Mouse (Mus musculus) MEL (cell line): ENCODE measurements at regions not wholly inside any gene's neighbourhood (a gene's known extent, or its start where the extent isn't known, plus 50 kb on each side); places are given as distances from the start of the nearest gene placed in this dataset.

Source experiments
- DNase-seq: peaks from one replicate; pipeline ENCODE4 v3.0.0; 2011; ENCODE audit warnings: low read depth, low spot score
- H3K27ac ChIP-seq: 2 replicates; pipeline ENCODE4 v1.5.1; 2012; ENCODE audit warnings: low read depth, mild to moderate bottlenecking, control low read depth, low read length, moderate library complexity; ENCODE audit not compliant: control insufficient read depth
- H3K27me3 ChIP-seq, 2 experiments: fragments of 150-350 bp in 1 of 2; sonication (generic) in 1 of 2; 2 replicates each; pipeline ENCODE4 v1.6.1; 2012; ENCODE audit warnings: low read length in 2 of 2, mild to moderate bottlenecking in 2 of 2, improper control_type of control experiment in 1 of 2, moderate library complexity in 1 of 2; ENCODE audit not compliant: insufficient read depth in 2 of 2, control insufficient read depth in 1 of 2
- H3K36me3 ChIP-seq, 2 experiments: 2 replicates each; pipeline ENCODE4 v1.6.1; 2012 to 2014; ENCODE audit warnings: low read length in 2 of 2, improper control_type of control experiment in 1 of 2, inconsistent platforms in 1 of 2, mild to moderate bottlenecking in 1 of 2; ENCODE audit not compliant: insufficient read depth in 2 of 2, control insufficient read depth in 1 of 2
- H3K4me1 ChIP-seq, 2 experiments: fragments of 150-350 bp in 1 of 2; sonication (generic) in 1 of 2; 2 replicates each; pipeline ENCODE4 v1.6.1; 2012; ENCODE audit warnings: low read length in 2 of 2, improper control_type of control experiment in 1 of 2, mild to moderate bottlenecking in 1 of 2; ENCODE audit not compliant: insufficient read depth in 2 of 2, control insufficient read depth in 1 of 2
- H3K4me3 ChIP-seq, 2 experiments: fragments of 150-350 bp in 1 of 2; sonication (generic) in 1 of 2; 2 replicates each; pipeline ENCODE4 v1.5.1; 2012; ENCODE audit warnings: low read depth in 2 of 2, low read length in 2 of 2, mild to moderate bottlenecking in 2 of 2, moderate library complexity in 2 of 2, control low read depth in 1 of 2, improper control_type of control experiment in 1 of 2; ENCODE audit not compliant: control insufficient read depth in 1 of 2, insufficient read depth in 1 of 2
- H3K79me2 ChIP-seq: 2 replicates; pipeline ENCODE4 v1.6.1; 2012; ENCODE audit warnings: mild to moderate bottlenecking, low read length, moderate library complexity; ENCODE audit not compliant: control insufficient read depth, poor library complexity, insufficient read depth
- H3K9ac ChIP-seq: 2 replicates; pipeline ENCODE4 v1.6.1; 2012; ENCODE audit warnings: low read depth, mild to moderate bottlenecking, control low read depth, low read length, moderate library complexity; ENCODE audit not compliant: control insufficient read depth, poor library complexity, severe bottlenecking
- H3K9me3 ChIP-seq: fragments of 150-350 bp; sonication (generic); replicated peaks from 2 replicates; pipeline ENCODE4 v1.6.1; 2012; ENCODE audit warnings: mild to moderate bottlenecking, low read length, improper control_type of control experiment, moderate library complexity; ENCODE audit not compliant: insufficient read depth
- CHD1 ChIP-seq: IDR thresholded peaks from 2 replicates; pipeline ENCODE4 v1.6.1; 2012; ENCODE audit warnings: low read depth, mild to moderate bottlenecking, inconsistent platforms, low read length, improper control_type of control experiment
- CHD2 ChIP-seq: IDR thresholded peaks from 2 replicates; pipeline ENCODE4 v1.6.1; 2011; ENCODE audit warnings: low read length, improper control_type of control experiment
- ELF1 ChIP-seq: IDR thresholded peaks from 2 replicates; pipeline ENCODE4 v1.6.1; 2014; ENCODE audit warnings: low read depth, mild to moderate bottlenecking, inconsistent platforms, low read length, improper control_type of control experiment, moderate library complexity
- ETS1 ChIP-seq: IDR thresholded peaks from 2 replicates; pipeline ENCODE4 v1.6.1; 2012; ENCODE audit warnings: low read depth, mild to moderate bottlenecking, inconsistent platforms, low read length, improper control_type of control experiment, moderate library complexity
- HCFC1 ChIP-seq: IDR thresholded peaks from 2 replicates; pipeline ENCODE4 v1.6.1; 2012; ENCODE audit warnings: low read depth, mild to moderate bottlenecking, inconsistent platforms, low read length, improper control_type of control experiment, moderate library complexity
- MAX ChIP-seq: IDR thresholded peaks from 2 replicates; pipeline ENCODE4 v1.6.1; 2011; ENCODE audit warnings: low read length, improper control_type of control experiment
- MEF2A ChIP-seq: IDR thresholded peaks from 2 replicates; pipeline ENCODE4 v1.6.1; 2014; ENCODE audit warnings: low read depth, mild to moderate bottlenecking, inconsistent platforms, low read length, improper control_type of control experiment; ENCODE audit not compliant: poor library complexity, insufficient replicate concordance, severe bottlenecking; ENCODE audit errors: extremely low read depth
- MXI1 ChIP-seq: IDR thresholded peaks from 2 replicates; pipeline ENCODE4 v1.6.1; 2011; ENCODE audit warnings: mild to moderate bottlenecking, low read depth, low read length, improper control_type of control experiment
- MYB ChIP-seq: IDR thresholded peaks from 2 replicates; pipeline ENCODE4 v1.6.1; 2011; ENCODE audit warnings: mild to moderate bottlenecking, low read depth, low read length, improper control_type of control experiment
- MYC ChIP-seq: IDR thresholded peaks from 2 replicates; pipeline ENCODE4 v1.6.1; 2011; ENCODE audit warnings: low read depth, mild to moderate bottlenecking, low read length, improper control_type of control experiment, moderate library complexity
- NELFE ChIP-seq: IDR thresholded peaks from 2 replicates; pipeline ENCODE4 v1.6.1; 2011; ENCODE audit warnings: low read depth, low read length, improper control_type of control experiment
- NRF1 ChIP-seq: IDR thresholded peaks from 2 replicates; pipeline ENCODE4 v1.6.1; 2014; ENCODE audit warnings: low read depth, mild to moderate bottlenecking, inconsistent platforms, low read length, improper control_type of control experiment, moderate library complexity; ENCODE audit not compliant: poor library complexity, insufficient read depth, severe bottlenecking
- RAD21 ChIP-seq: IDR thresholded peaks from 2 replicates; pipeline ENCODE4 v1.6.1; 2011; ENCODE audit warnings: mild to moderate bottlenecking, low read depth, low read length, improper control_type of control experiment
- RCOR1 ChIP-seq: IDR thresholded peaks from 2 replicates; pipeline ENCODE4 v1.6.1; 2012; ENCODE audit warnings: low read depth, mild to moderate bottlenecking, inconsistent platforms, low read length, improper control_type of control experiment
- SIN3A ChIP-seq: IDR thresholded peaks from 2 replicates; pipeline ENCODE4 v1.6.1; 2012; ENCODE audit warnings: low read length, improper control_type of control experiment, inconsistent platforms
- TCF12 ChIP-seq: IDR thresholded peaks from 2 replicates; pipeline ENCODE4 v1.6.1; 2014; ENCODE audit warnings: low read depth, mild to moderate bottlenecking, inconsistent platforms, low read length, improper control_type of control experiment, moderate library complexity
- UBTF ChIP-seq: IDR thresholded peaks from 2 replicates; pipeline ENCODE4 v1.6.1; 2012; ENCODE audit warnings: low read depth, mild to moderate bottlenecking, inconsistent platforms, low read length, improper control_type of control experiment, moderate library complexity, borderline replicate concordance; ENCODE audit not compliant: insufficient read depth
- USF2 ChIP-seq, 2 experiments: IDR thresholded peaks; 2 replicates each; pipeline ENCODE4 v1.6.1; 2011 to 2012; ENCODE audit warnings: improper control_type of control experiment in 2 of 2, low read length in 2 of 2, borderline replicate concordance in 1 of 2, inconsistent platforms in 1 of 2, low read depth in 1 of 2, mild to moderate bottlenecking in 1 of 2; ENCODE audit not compliant: insufficient read depth in 1 of 2
- ZC3H11A ChIP-seq: IDR thresholded peaks from 2 replicates; pipeline ENCODE4 v1.6.1; 2012; ENCODE audit warnings: low read depth, mild to moderate bottlenecking, inconsistent platforms, low read length, improper control_type of control experiment
- ZMIZ1 ChIP-seq: IDR thresholded peaks from 2 replicates; pipeline ENCODE4 v1.6.1; 2012; ENCODE audit warnings: low read depth, mild to moderate bottlenecking, inconsistent platforms, low read length, improper control_type of control experiment, moderate library complexity

DNA sequence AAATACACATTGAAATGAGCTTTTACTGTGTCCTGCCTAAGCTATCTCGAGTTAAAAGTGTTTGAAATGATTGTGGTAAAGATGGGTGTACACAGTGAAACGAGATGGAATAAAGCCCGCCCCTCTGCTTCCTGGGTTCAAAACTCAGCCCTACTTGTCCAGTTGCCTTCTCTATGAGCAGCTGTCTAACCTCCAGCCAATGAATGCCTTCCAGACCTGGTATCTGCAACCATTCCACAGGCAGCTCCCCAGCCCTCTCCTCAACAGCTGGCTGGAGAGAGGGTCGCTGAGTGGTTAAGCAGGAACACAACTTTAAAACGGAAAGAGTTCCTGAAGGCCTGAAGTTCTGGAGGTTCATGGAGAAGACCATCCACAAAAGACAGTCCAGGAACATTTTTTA is 78.0 kb upstream of the Gm47985 start:
- no peak overlapping the region for H3K27ac ChIP-seq

DNA sequence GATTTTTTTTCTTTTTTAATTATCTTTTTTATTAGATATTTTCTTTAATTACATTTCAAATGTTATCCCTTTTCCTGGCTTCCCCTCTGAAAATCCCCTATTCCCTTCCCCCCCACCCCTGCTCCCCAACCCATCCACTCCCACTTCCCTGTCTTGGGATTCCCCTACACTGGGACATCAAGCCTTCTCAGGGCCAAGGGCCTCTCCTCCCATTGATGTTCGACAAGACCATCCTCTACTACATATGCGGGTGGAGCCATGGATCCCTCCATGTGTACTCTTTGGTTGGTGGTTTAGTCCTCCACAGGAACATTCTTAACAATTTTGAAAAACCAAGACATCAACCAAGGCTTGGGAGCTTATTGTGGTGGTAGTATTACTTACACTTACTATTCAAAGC is 77.5 kb upstream of the Gm47985 start:
- Histone ChIP-seq H3K4me3 (no peak overlapping the region), H3K9ac (no peak overlapping the region), H3K36me3 (peaks cover 0 to 12% of the 10 kb centered on the region in 2 experiments; a peak in 2 of 4 replicates), H3K27me3 (no peaks in the 10 kb centered on the region; a peak in 1 of 4 replicates), H3K9me3 (no peaks in the 10 kb centered on the region), H3K79me2 (no peaks in the 10 kb centered on the region), H3K27ac (no peak overlapping the region), H3K4me1 (peaks cover 6 to 15% of the 10 kb centered on the region in 2 experiments)
- TF ChIP-seq RCOR1: no peak
- TF ChIP-seq ZMIZ1: no peak
- TF ChIP-seq HCFC1: no peak
- TF ChIP-seq ELF1: no peak
- no peak for TF ChIP-seq USF2 (IDR thresholded peaks at IDR 0.05; ENCODE audit: borderline replicate concordance in 1 of 2, insufficient read depth in 1 of 2, low read depth in 1 of 2, low read length in 2 of 2)
- TF ChIP-seq TCF12: no peak
- no peak for DNase-seq

More for the DNA sequence above, 78.0 kb upstream of the Gm47985 start:
- Histone ChIP-seq H3K27me3 (no peaks in the 10 kb centered on the region; a peak in 1 of 4 replicates), H3K9me3 (no peaks in the 10 kb centered on the region), H3K4me3 (no peak overlapping the region), H3K4me1 (peaks cover 6 to 15% of the 10 kb centered on the region in 2 experiments), H3K36me3 (peaks cover 0 to 12% of the 10 kb centered on the region in 2 experiments; a peak in 2 of 4 replicates), H3K79me2 (no peaks in the 10 kb centered on the region), H3K9ac (no peak overlapping the region)
- no peak for TF ChIP-seq ZC3H11A
- TF ChIP-seq ZMIZ1: no peak
- no peak for TF ChIP-seq NRF1
- no peak for TF ChIP-seq CHD1
- no peak for TF ChIP-seq MEF2A
- no peak for TF ChIP-seq RAD21
- no peak for TF ChIP-seq MYB
- no peak for TF ChIP-seq MYC
- no peak for TF ChIP-seq MAX
- no peak for TF ChIP-seq USF2 (IDR thresholded peaks at IDR 0.05; ENCODE audit: borderline replicate concordance in 1 of 2, insufficient read depth in 1 of 2, low read depth in 1 of 2, low read length in 2 of 2)
- no peak for TF ChIP-seq MXI1
- no peak for TF ChIP-seq SIN3A
- TF ChIP-seq CHD2: no peak
- no peak for TF ChIP-seq UBTF
- TF ChIP-seq NELFE: no peak
- no peak for TF ChIP-seq ETS1
- no peak for DNase-seq
